Mouse (Mus musculus) MEL (cell line): ENCODE data around the gene Fkbp9. TPM values are rescaled to one million over a fixed set of nuclear protein-coding genes. Genes with fewer than 3 reads are reported as not detected.

ENCODE experiments used
- DNase-seq: peaks from one replicate; pipeline ENCODE4 v3.0.0; 2011; ENCODE audit warnings: low read depth, low spot score
- H3K27ac ChIP-seq: 2 replicates; pipeline ENCODE4 v1.5.1; 2012; ENCODE audit warnings: low read depth, mild to moderate bottlenecking, control low read depth, low read length, moderate library complexity; ENCODE audit not compliant: control insufficient read depth
- H3K27me3 ChIP-seq, 2 experiments: fragments of 150-350 bp in 1 of 2; sonication (generic) in 1 of 2; 2 replicates each; pipeline ENCODE4 v1.6.1; 2012; ENCODE audit warnings: low read length in 2 of 2, mild to moderate bottlenecking in 2 of 2, improper control_type of control experiment in 1 of 2, moderate library complexity in 1 of 2; ENCODE audit not compliant: insufficient read depth in 2 of 2, control insufficient read depth in 1 of 2
- H3K36me3 ChIP-seq, 2 experiments: 2 replicates each; pipeline ENCODE4 v1.6.1; 2012 to 2014; ENCODE audit warnings: low read length in 2 of 2, improper control_type of control experiment in 1 of 2, inconsistent platforms in 1 of 2, mild to moderate bottlenecking in 1 of 2; ENCODE audit not compliant: insufficient read depth in 2 of 2, control insufficient read depth in 1 of 2
- H3K4me1 ChIP-seq, 2 experiments: fragments of 150-350 bp in 1 of 2; sonication (generic) in 1 of 2; 2 replicates each; pipeline ENCODE4 v1.6.1; 2012; ENCODE audit warnings: low read length in 2 of 2, improper control_type of control experiment in 1 of 2, mild to moderate bottlenecking in 1 of 2; ENCODE audit not compliant: insufficient read depth in 2 of 2, control insufficient read depth in 1 of 2
- H3K4me3 ChIP-seq, 2 experiments: fragments of 150-350 bp in 1 of 2; sonication (generic) in 1 of 2; 2 replicates each; pipeline ENCODE4 v1.5.1; 2012; ENCODE audit warnings: low read depth in 2 of 2, low read length in 2 of 2, mild to moderate bottlenecking in 2 of 2, moderate library complexity in 2 of 2, control low read depth in 1 of 2, improper control_type of control experiment in 1 of 2; ENCODE audit not compliant: control insufficient read depth in 1 of 2, insufficient read depth in 1 of 2
- H3K79me2 ChIP-seq: 2 replicates; pipeline ENCODE4 v1.6.1; 2012; ENCODE audit warnings: mild to moderate bottlenecking, low read length, moderate library complexity; ENCODE audit not compliant: control insufficient read depth, poor library complexity, insufficient read depth
- H3K9ac ChIP-seq: 2 replicates; pipeline ENCODE4 v1.6.1; 2012; ENCODE audit warnings: low read depth, mild to moderate bottlenecking, control low read depth, low read length, moderate library complexity; ENCODE audit not compliant: control insufficient read depth, poor library complexity, severe bottlenecking
- H3K9me3 ChIP-seq: fragments of 150-350 bp; sonication (generic); replicated peaks from 2 replicates; pipeline ENCODE4 v1.6.1; 2012; ENCODE audit warnings: mild to moderate bottlenecking, low read length, improper control_type of control experiment, moderate library complexity; ENCODE audit not compliant: insufficient read depth
- BHLHE40 ChIP-seq: IDR thresholded peaks from 2 replicates; pipeline ENCODE4 v1.6.1; 2012; ENCODE audit warnings: low read depth, mild to moderate bottlenecking, inconsistent platforms, low read length, improper control_type of control experiment, borderline replicate concordance
- E2F4 ChIP-seq: IDR thresholded peaks from 2 replicates; pipeline ENCODE4 v1.6.1; 2011; ENCODE audit warnings: low read depth, low read length, improper control_type of control experiment, borderline replicate concordance
- EP300 ChIP-seq, 2 experiments: IDR thresholded peaks; 2 replicates each; pipeline ENCODE4 v1.6.1; 2011; ENCODE audit warnings: improper control_type of control experiment in 2 of 2, low read length in 2 of 2, low read depth in 1 of 2, mild to moderate bottlenecking in 1 of 2
- ETS1 ChIP-seq: IDR thresholded peaks from 2 replicates; pipeline ENCODE4 v1.6.1; 2012; ENCODE audit warnings: low read depth, mild to moderate bottlenecking, inconsistent platforms, low read length, improper control_type of control experiment, moderate library complexity
- GABPA ChIP-seq: IDR thresholded peaks from 2 replicates; pipeline ENCODE4 v1.6.1; 2012; ENCODE audit warnings: low read depth, mild to moderate bottlenecking, inconsistent platforms, low read length, improper control_type of control experiment, moderate library complexity
- GATA1 ChIP-seq: IDR thresholded peaks from 2 replicates; pipeline ENCODE4 v1.6.1; 2011; ENCODE audit warnings: low read depth, low read length, improper control_type of control experiment
- HCFC1 ChIP-seq: IDR thresholded peaks from 2 replicates; pipeline ENCODE4 v1.6.1; 2012; ENCODE audit warnings: low read depth, mild to moderate bottlenecking, inconsistent platforms, low read length, improper control_type of control experiment, moderate library complexity
- MAX ChIP-seq: IDR thresholded peaks from 2 replicates; pipeline ENCODE4 v1.6.1; 2011; ENCODE audit warnings: low read length, improper control_type of control experiment
- MAZ ChIP-seq: IDR thresholded peaks from 2 replicates; pipeline ENCODE4 v1.6.1; 2012; ENCODE audit warnings: low read depth, mild to moderate bottlenecking, inconsistent platforms, low read length, improper control_type of control experiment
- MYC ChIP-seq: IDR thresholded peaks from 2 replicates; pipeline ENCODE4 v1.6.1; 2011; ENCODE audit warnings: low read depth, mild to moderate bottlenecking, low read length, improper control_type of control experiment, moderate library complexity
- NELFE ChIP-seq: IDR thresholded peaks from 2 replicates; pipeline ENCODE4 v1.6.1; 2011; ENCODE audit warnings: low read depth, low read length, improper control_type of control experiment
- NRF1 ChIP-seq: IDR thresholded peaks from 2 replicates; pipeline ENCODE4 v1.6.1; 2014; ENCODE audit warnings: low read depth, mild to moderate bottlenecking, inconsistent platforms, low read length, improper control_type of control experiment, moderate library complexity; ENCODE audit not compliant: poor library complexity, insufficient read depth, severe bottlenecking
- POLR2AphosphoS2 ChIP-seq: IDR thresholded peaks from 2 replicates; pipeline ENCODE4 v1.6.1; 2011; ENCODE audit warnings: low read length, improper control_type of control experiment
- POLR2AphosphoS5 ChIP-seq: IDR thresholded peaks from 2 replicates; pipeline ENCODE4 v1.6.1; 2012; ENCODE audit warnings: low read depth, borderline replicate concordance, mild to moderate bottlenecking, inconsistent platforms, low read length, moderate library complexity, mixed read lengths
- RAD21 ChIP-seq: IDR thresholded peaks from 2 replicates; pipeline ENCODE4 v1.6.1; 2011; ENCODE audit warnings: mild to moderate bottlenecking, low read depth, low read length, improper control_type of control experiment
- TBP ChIP-seq: IDR thresholded peaks from 2 replicates; pipeline ENCODE4 v1.8.0; 2011; ENCODE audit warnings: low read depth, low read length, improper control_type of control experiment
- ZMIZ1 ChIP-seq: IDR thresholded peaks from 2 replicates; pipeline ENCODE4 v1.6.1; 2012; ENCODE audit warnings: low read depth, mild to moderate bottlenecking, inconsistent platforms, low read length, improper control_type of control experiment, moderate library complexity
- ZNF384 ChIP-seq: IDR thresholded peaks from 2 replicates; pipeline ENCODE4 v1.6.1; 2012; ENCODE audit warnings: low read depth, mild to moderate bottlenecking, inconsistent platforms, low read length, improper control_type of control experiment
- polyA plus RNA-seq, 2 experiments: library from polyadenylated mRNA; stranded (reverse) in 1 of 2; unstranded in 1 of 2; fragments of >175 nt in 1 of 2; fragments of >200 nt in 1 of 2; gene quantifications; 2 replicates each; pipeline versions ENCODE4 v1.2.1 to v1.2.4; 2012; ENCODE audit warnings: low replicate concordance in 2 of 2, low read depth in 1 of 2; ENCODE audit not compliant: insufficient read length in 2 of 2, insufficient read depth in 1 of 2, missing spikeins in 1 of 2
- total RNA-seq: library from RNA; depleted of rRNA; stranded (reverse); fragments of 300-350 nt; gene quantifications from 2 replicates; pipeline ENCODE4 v1.2.3, GENCODE M21; 2012

The Fkbp9 gene
- total and polyA plus RNA-seq, 3 experiments, result 3.0 to 19.5 TPM; not detected in 1

GRCm38 (mm10) chr6:56837621-56838020 lies 5.8 kb downstream of the Fkbp9 start:
- no peaks in the 10 kb centered on the region for H3K9me3 ChIP-seq
- no peak for TF ChIP-seq POLR2AphosphoS2
- no peak for TF ChIP-seq ZMIZ1
- no peak for TF ChIP-seq POLR2AphosphoS5
- TF ChIP-seq NRF1, result no peak
- no peak for TF ChIP-seq GATA1
- no peak overlapping the region for H3K4me3 ChIP-seq
- no peaks in the 10 kb centered on the region for H3K79me2 ChIP-seq
- H3K36me3 ChIP-seq, result no peaks in the 10 kb centered on the region
- no peak overlapping the region for H3K27ac ChIP-seq
- H3K9ac ChIP-seq, result no peak overlapping the region
- H3K4me1 ChIP-seq, result no peaks in the 10 kb centered on the region
- no peaks in the 10 kb centered on the region; a peak in 1 of 4 replicates for H3K27me3 ChIP-seq
- DNase-seq, result no peak

GRCm38 (mm10) chr6:56843229-56843628 lies 11.4 kb downstream of the Fkbp9 start:
- no peaks in the 10 kb centered on the region for H3K27me3 ChIP-seq
- H3K9me3 ChIP-seq, result no peaks in the 10 kb centered on the region
- no peak overlapping the region for H3K27ac ChIP-seq
- no peak overlapping the region for H3K9ac ChIP-seq
- H3K4me1 ChIP-seq, result no peaks in the 10 kb centered on the region
- H3K36me3 ChIP-seq, result no peaks in the 10 kb centered on the region
- no peak for DNase-seq
- TF ChIP-seq MYC (no peak), E2F4 (no peak), BHLHE40 (no peak), RAD21 (no peak), MAZ (no peak), POLR2AphosphoS5 (no peak)
- TF ChIP-seq, all 39 proteins: peak for 0
- H3K4me3 ChIP-seq, result no peak overlapping the region
- no peaks in the 10 kb centered on the region for H3K79me2 ChIP-seq

- no peaks in the 10 kb centered on the region for H3K4me1 ChIP-seq
- no peak overlapping the region for H3K9ac ChIP-seq
- H3K4me3 ChIP-seq, result no peak overlapping the region
- DNase-seq, result no peak
- H3K9me3 ChIP-seq, result no peaks in the 10 kb centered on the region
- TF ChIP-seq NRF1 (no peak), MYC (no peak), ZNF384 (no peak), MAX (no peak), GATA1 (no peak), GABPA (no peak), ETS1 (no peak), HCFC1 (no peak), POLR2AphosphoS5 (no peak), RAD21 (no peak), EP300 (IDR thresholded peaks at IDR 0.05; ENCODE audit: low read depth in 1 of 2, low read length in 2 of 2) (no peak), ZMIZ1 (no peak), TBP (no peak), E2F4 (no peak), NELFE (no peak), BHLHE40 (no peak)
- no peaks in the 10 kb centered on the region for H3K79me2 ChIP-seq
- no peaks in the 10 kb centered on the region for H3K27me3 ChIP-seq
- H3K36me3 ChIP-seq, result no peaks in the 10 kb centered on the region
- H3K27ac ChIP-seq, result no peak overlapping the region
Measured at GRCm38 (mm10) chr6:56844365-56844764, 12.5 kb downstream of the Fkbp9 start.
